Mouse (Mus musculus) right cerebral cortex, postnatal 4 days (tissue): ENCODE data around the gene Hsd17b14.
A peak's percentile ranks its signal among the peaks of the same experiment; 100 is the strongest.

Experiments
- DNase-seq: peaks from one replicate; pipeline ENCODE4 v3.0.0-alpha.2; 2022

The Hsd17b14 gene

GRCm38 (mm10) chr7:45567780-45568516, 13.3 kb downstream of the Hsd17b14 start:
- peak; percentile 82 for DNase-seq

GRCm38 (mm10) chr7:45568601-45569473, 14.1 kb downstream of the Hsd17b14 start:
- no peak for DNase-seq

GRCm38 (mm10) chr7:45570103-45570741, 15.5 kb downstream of the Hsd17b14 start, which contains the start of gene Bcat2:
TSS of gene Bcat2 (plus strand) at chr7:45570153.
- peak; percentile 84 for DNase-seq

- no peak for DNase-seq
These were observed 17.3 kb downstream of the Hsd17b14 start for GRCm38 (mm10) chr7:45571966-45572365.

GRCm38 (mm10) chr7:45573954-45574353, 19.3 kb downstream of the Hsd17b14 start:
- DNase-seq: no peak

- DNase-seq: no peak
These were observed 20.0 kb downstream of the Hsd17b14 start for GRCm38 (mm10) chr7:45574472-45575379.

- DNase-seq: no peak
These were observed 31.2 kb downstream of the Hsd17b14 start for GRCm38 (mm10) chr7:45585923-45586322.

- no peak for DNase-seq
These were observed 33.2 kb downstream of the Hsd17b14 start for GRCm38 (mm10) chr7:45587631-45588592.

- peak; percentile 92 for DNase-seq
These were observed 34.5 kb downstream of the Hsd17b14 start for GRCm38 (mm10) chr7:45589173-45589572.

- DNase-seq: no peak
These were observed 35.2 kb downstream of the Hsd17b14 start for GRCm38 (mm10) chr7:45589898-45590297.

- no peak for DNase-seq
These were observed 36.2 kb downstream of the Hsd17b14 start for GRCm38 (mm10) chr7:45590874-45591273.

- DNase-seq: no peak
These were observed 37.2 kb downstream of the Hsd17b14 start for GRCm38 (mm10) chr7:45591880-45592279.

GRCm38 (mm10) chr7:45593118-45593815, 38.6 kb downstream of the Hsd17b14 start:
- DNase-seq: peak; percentile 76

- no peak for DNase-seq
These were observed 40.5 kb downstream of the Hsd17b14 start for GRCm38 (mm10) chr7:45595176-45595575.

- no peak for DNase-seq
These were observed 41.4 kb downstream of the Hsd17b14 start for GRCm38 (mm10) chr7:45596107-45596506.

- DNase-seq: no peak
These were observed 42.3 kb downstream of the Hsd17b14 start for GRCm38 (mm10) chr7:45597013-45597412.

GRCm38 (mm10) chr7:45597527-45597926, 42.8 kb downstream of the Hsd17b14 start:
- DNase-seq: no peak

- DNase-seq: no peak
These were observed 44.5 kb downstream of the Hsd17b14 start for GRCm38 (mm10) chr7:45598960-45599879.

GRCm38 (mm10) chr7:45605704-45606289, 51.1 kb downstream of the Hsd17b14 start:
- no peak for DNase-seq
